Comparison of ENCODE assay signal across 28 mouse cellular contexts in genomic region chr7:96562890-96563289, GRCm38 (mm10).
DNase-seq lines count a peak whose midpoint lies in the region; ATAC-seq and TF ChIP-seq lines count a peak whose summit lies in the region.
"Had no signal": no experiment of that assay in that cellular context is flagged by ENCODE, and none has a peak within 500 bp of the region (broad histone marks: within the 10 kb centered on the region; RNA-seq: fewer than 3 reads in every experiment).

No protein-coding gene starts in this region.

- intact Hi-C loops in left cerebral cortex, adult 2 months (cut with DNase I) = loop anchor here (5.0 kb wide), 1 partner anchor 354 kb away; no protein-coding TSS in a partner anchor

- no peak overlapping the region for H3K4me3 ChIP-seq in hindbrain, embryonic 10.5 days
- H3K4me3 ChIP-seq in hindbrain, embryonic 12.5 days = no peak overlapping the region
- no peak overlapping the region for H3K4me3 ChIP-seq in C2C12 (ENCODE audit: insufficient read depth, poor library complexity, severe bottlenecking)
- no peak overlapping the region for H3K4me3 ChIP-seq in left cerebral cortex, adult 2 months
- H3K4me3 ChIP-seq: embryonic facial prominence, embryonic 13.5 days; heart, adult 2 months; heart, embryonic 10.5 days; heart, embryonic 13.5 days; hindbrain, embryonic 13.5 days; intestine, embryonic 15.5 days had no signal

- H3K79me3 ChIP-seq in C2C12 (ENCODE audit: low read depth) = no peaks in the 10 kb centered on the region

- H3K27me3 ChIP-seq in hindbrain, embryonic 10.5 days (ENCODE audit: insufficient read depth, poor library complexity, severe bottlenecking) = no peaks in the 10 kb centered on the region
- no peaks in the 10 kb centered on the region for H3K27me3 ChIP-seq in hindbrain, embryonic 12.5 days
- H3K27me3 ChIP-seq in C2C12 (ENCODE audit: control insufficient read depth, insufficient read depth, insufficient read length) (no peaks in the 10 kb centered on the region), Patski (no peaks in the 10 kb centered on the region)
- H3K27me3 ChIP-seq: CH12.LX; embryonic facial prominence, embryonic 13.5 days; hindbrain, embryonic 13.5 days; intestine, embryonic 15.5 days had no signal

- no peak for DNase-seq in hindbrain, embryonic 10.5 days (ENCODE audit: low spot score)
- DNase-seq in Patski (ENCODE audit: low read depth, low spot score) = peak; percentile 92
- peak; percentile 37 for DNase-seq in fibroblast of lung, adult 2 months (ENCODE audit: low read depth)
- DNase-seq in left cerebral cortex, adult 2 months (ENCODE audit: extremely low spot score in 1 of 2, low spot score in 2 of 2) = no peak
- DNase-seq in lung, adult 18-20 months = no peak
- DNase-seq in right cerebral cortex, postnatal 10 days (ENCODE audit: low spot score in 2 of 2) = no peak
- DNase-seq: adrenal gland, adult 2 months; adrenal gland, postnatal 14 days; cerebellum, adult 11 months; cerebellum, adult 2 months; cerebellum, adult 9-11 months; cerebellum, postnatal 25 days; gastrocnemius, postnatal 36 days; heart, adult 2 months; heart, postnatal 14 days; heart, postnatal 4 days; kidney, adult 11 months had no signal

- POLR2A ChIA-PET in Patski (lab: Charles Lee) = interaction anchor here (1.1 to 1.2 kb wide), 2 partner anchors 109 to 349 kb away, joined by 3 read pairs; no protein-coding TSS in a partner anchor

- 58% methylated on average over 3 of the region's 3 CpGs for WGBS in hindbrain, embryonic 10.5 days
- 54% methylated on average over 3 of the region's 3 CpGs for WGBS in hindbrain, embryonic 12.5 days

- no peak overlapping the region for H3K4me2 ChIP-seq in hindbrain, embryonic 12.5 days (replicated peaks)
- H3K4me2 ChIP-seq: embryonic facial prominence, embryonic 13.5 days; heart, embryonic 13.5 days; hindbrain, embryonic 13.5 days; intestine, embryonic 15.5 days had no signal

- peaks cover 4% of the 10 kb centered on the region; the same call in 1 of the 2 replicates for H3K36me3 ChIP-seq in hindbrain, embryonic 10.5 days
- no peaks in the 10 kb centered on the region for H3K36me3 ChIP-seq in hindbrain, embryonic 12.5 days
- no peaks in the 10 kb centered on the region for H3K36me3 ChIP-seq in C2C12 (ENCODE audit: control insufficient read depth, insufficient read depth)
- H3K36me3 ChIP-seq: embryonic facial prominence, embryonic 13.5 days; G1E; heart, embryonic 10.5 days; heart, embryonic 13.5 days; hindbrain, embryonic 13.5 days; intestine, embryonic 15.5 days had no signal

- no peak overlapping the region for H3ac ChIP-seq in C2C12 (ENCODE audit: control insufficient read depth, insufficient read length, low read depth)

- in situ Hi-C loops in Patski (cut with MboI; ENCODE audit: low pct_unique_long_range_greater_than_20kb) = no loop called here

- ATAC-seq in hindbrain, embryonic 12.5 days (ENCODE audit: low FRiP score) = no peak
- peak; percentile 83 for ATAC-seq in Patski
- ATAC-seq: forebrain, embryonic 14.5 days; hindbrain, embryonic 16.5 days had no signal

- H3K27ac ChIP-seq in hindbrain, embryonic 10.5 days = peak overlapping the region; percentile 66; the same call in 1 of the 2 replicates
- H3K27ac ChIP-seq in hindbrain, embryonic 12.5 days = no peak overlapping the region
- no peak overlapping the region for H3K27ac ChIP-seq in left cerebral cortex, adult 2 months
- H3K27ac ChIP-seq: embryonic facial prominence, embryonic 13.5 days; heart, adult 2 months; heart, embryonic 10.5 days; heart, embryonic 13.5 days; hindbrain, embryonic 13.5 days; intestine, embryonic 15.5 days had no signal

- CTCF ChIA-PET in Patski (lab: Charles Lee) = interaction anchor here (1.4 to 3.9 kb wide), 3 partner anchors 9 to 35 kb away, joined by 6 to 18 read pairs (median 8); no protein-coding TSS in a partner anchor

- peaks cover 21% of the 10 kb centered on the region for H3K4me1 ChIP-seq in hindbrain, embryonic 10.5 days (replicated peaks)
- peaks cover 11% of the 10 kb centered on the region for H3K4me1 ChIP-seq in hindbrain, embryonic 12.5 days

- 0 out of 2 replicates have a peak, but pooled peaks cover 2% of the 10 kb centered on the region for H3K9me3 ChIP-seq in hindbrain, embryonic 10.5 days
- no peaks in the 10 kb centered on the region for H3K9me3 ChIP-seq in hindbrain, embryonic 12.5 days (replicated peaks)
- H3K9me3 ChIP-seq: embryonic facial prominence, embryonic 13.5 days; heart, embryonic 10.5 days; hindbrain, embryonic 13.5 days; intestine, embryonic 15.5 days had no signal

- no peak for TF ChIP-seq CTCF in C2C12 (IDR thresholded peaks at IDR 0.05; ENCODE audit: control insufficient read depth, insufficient read depth, insufficient read length)
- no peak for TF ChIP-seq CTCF in Patski (IDR thresholded peaks at IDR 0.05)
- no peak for TF ChIP-seq CTCF in left cerebral cortex, adult 2 months (IDR thresholded peaks at IDR 0.05)

- no peaks in the 10 kb centered on the region for H3K79me2 ChIP-seq in C2C12 (ENCODE audit: control insufficient read depth, insufficient read depth)

- H3K9ac ChIP-seq in hindbrain, embryonic 12.5 days = no peak overlapping the region
- H3K9ac ChIP-seq: embryonic facial prominence, embryonic 13.5 days; heart, embryonic 13.5 days; hindbrain, embryonic 13.5 days; intestine, embryonic 15.5 days had no signal

TF ChIP-seq in C2C12, 6 proteins besides CTCF, POLR2A, EP300 and RAD21:
- TF ChIP-seq USF1 (IDR thresholded peaks at IDR 0.05; ENCODE audit: low read depth) = no peak
- TF ChIP-seq MAX (IDR thresholded peaks at IDR 0.05) = no peak
- peak; percentile 61 for TF ChIP-seq MYOD1 (IDR thresholded peaks at IDR 0.05; ENCODE audit: control insufficient read depth, insufficient read length, low read depth)
TF ChIP-seq in C2C12: peak in this region for 1.

Comparison
In these comparisons a context has a peak if more than half of its experiments do, and no peak if none do; other contexts are left out.
1. DNase-seq: peak in Patski (single experiment) and fibroblast of lung, adult 2 months (single experiment); none in hindbrain, embryonic 10.5 days (single experiment), left cerebral cortex, adult 2 months (0 of 2), lung, adult 18-20 months (0 of 2) and right cerebral cortex, postnatal 10 days (0 of 2).